Mouse (Mus musculus) myocyte (in vitro differentiated cells): ENCODE data around the gene Dnajb7.

ENCODE experiments used
- E2F4 ChIP-seq: IDR thresholded peaks from one replicate; pipeline ENCODE4 v1.6.1; 2011; ENCODE audit warnings: mild to moderate bottlenecking, control low read depth, moderate library complexity; ENCODE audit not compliant: insufficient read depth
- MAX ChIP-seq: IDR thresholded peaks from one replicate; pipeline ENCODE4 v1.6.1; 2011; ENCODE audit warnings: low read depth, mild to moderate bottlenecking, control low read depth
- MYOG ChIP-seq, 3 experiments: IDR thresholded peaks; one replicate each; pipeline ENCODE4 v1.6.1; 2011; ENCODE audit warnings: control low read depth in 2 of 3, low read depth in 2 of 3, mild to moderate bottlenecking in 2 of 3; ENCODE audit not compliant: insufficient read length in 2 of 3, control insufficient read depth in 1 of 3, insufficient read depth in 1 of 3
- POLR2A ChIP-seq: IDR thresholded peaks from one replicate; pipeline ENCODE4 v1.6.1; 2011; ENCODE audit warnings: low read depth, mild to moderate bottlenecking, control low read depth, moderate library complexity; ENCODE audit not compliant: insufficient read length
- POLR2AphosphoS2 ChIP-seq: IDR thresholded peaks from one replicate; pipeline ENCODE4 v1.6.1; 2011; ENCODE audit warnings: low read depth, control low read depth; ENCODE audit not compliant: insufficient read length
- REST ChIP-seq: IDR thresholded peaks from one replicate; pipeline ENCODE4 v1.6.1; 2011; ENCODE audit warnings: mild to moderate bottlenecking, control low read depth, moderate library complexity; ENCODE audit not compliant: insufficient read depth, insufficient read length
- SRF ChIP-seq: IDR thresholded peaks from one replicate; pipeline ENCODE4 v1.6.1; 2011; ENCODE audit warnings: low read depth; ENCODE audit not compliant: control insufficient read depth, insufficient read length
- TCF12 ChIP-seq: IDR thresholded peaks from one replicate; pipeline ENCODE4 v1.6.1; 2011; ENCODE audit warnings: mild to moderate bottlenecking, control low read depth; ENCODE audit not compliant: poor library complexity, insufficient read depth, severe bottlenecking
- USF1 ChIP-seq: IDR thresholded peaks from one replicate; pipeline ENCODE4 v1.6.1; 2011; ENCODE audit warnings: low read depth, mild to moderate bottlenecking, control low read depth, moderate library complexity

GRCm38 (mm10) chr15:81360345-81361021 lies 47.6 kb downstream of the Dnajb7 start, which contains the start of gene Slc25a17:
- TF ChIP-seq POLR2A (peak; percentile 90), MYOG (IDR thresholded peaks at IDR 0.05; ENCODE audit: control insufficient read depth in 1 of 3, insufficient read depth in 1 of 3, insufficient read length in 2 of 3, low read depth in 2 of 3) (peak in 2 of 3 experiments; percentile 41 to 67), POLR2AphosphoS2 (peak; percentile 82), USF1 (no peak), MAX (no peak), SRF (no peak), TCF12 (no peak), REST (no peak), E2F4 (no peak)
